8 mouse cellular contexts compared by ENCODE assay signal in the genomic region with DNA sequence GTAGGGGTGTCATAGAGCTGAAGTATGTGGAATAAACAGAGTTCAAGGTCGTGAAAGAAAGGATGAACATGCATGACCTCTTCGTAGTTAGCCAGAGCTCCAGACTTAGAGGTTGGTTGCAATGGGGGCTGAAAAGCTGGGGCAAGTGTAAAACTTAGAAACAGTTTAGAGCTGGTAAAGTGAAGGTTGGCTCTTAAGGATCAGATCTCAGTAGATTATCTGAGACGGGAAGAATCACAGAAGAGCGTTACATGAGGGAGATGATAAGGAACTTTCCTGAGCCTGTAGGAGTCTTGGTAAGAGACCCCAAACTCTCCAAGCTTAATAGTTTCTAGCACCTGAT. TPM values are rescaled to one million over a fixed set of nuclear protein-coding genes. Genes with fewer than 3 reads are reported as not detected.
A peak's percentile ranks its signal among the peaks of the same experiment; 100 is the strongest.
DNase-seq lines count a peak whose midpoint lies in the region; ATAC-seq and TF ChIP-seq lines count a peak whose summit lies in the region.

No protein-coding gene starts in this region.

- WGBS in heart, embryonic 14.5 days, result 8% methylated on average over 4 of the region's 4 CpGs
- 16% methylated on average over 4 of the region's 4 CpGs for WGBS in hindbrain, embryonic 10.5 days
- WGBS in midbrain, embryonic 10.5 days, result 18% methylated on average over 4 of the region's 4 CpGs

- H3K27me3 ChIP-seq in heart, embryonic 14.5 days (ENCODE audit: control insufficient read depth, insufficient read depth, low read length), result no peaks in the 10 kb centered on the region
- H3K27me3 ChIP-seq in hindbrain, embryonic 10.5 days (ENCODE audit: insufficient read depth, poor library complexity, severe bottlenecking), result no peaks in the 10 kb centered on the region
- H3K27me3 ChIP-seq in midbrain, embryonic 10.5 days (ENCODE audit: low read depth, poor library complexity, severe bottlenecking), result no peaks in the 10 kb centered on the region

- H3K4me2 ChIP-seq in heart, embryonic 14.5 days (ENCODE audit: low read length), result peak overlapping the region; percentile 90

- peaks cover 43 to 62% of the 10 kb centered on the region in 2 experiments for H3K4me1 ChIP-seq in heart, embryonic 14.5 days (ENCODE audit: control insufficient read depth in 2 of 2, insufficient read depth in 2 of 2, low read length in 2 of 2)
- peaks cover 21 to 44% of the 10 kb centered on the region in 2 experiments for H3K4me1 ChIP-seq in ES-E14 (ENCODE audit: control insufficient read depth in 2 of 2, insufficient read depth in 2 of 2, low read length in 2 of 2, poor library complexity in 1 of 2)
- H3K4me1 ChIP-seq in hindbrain, embryonic 10.5 days (replicated peaks), result peaks cover 78% of the 10 kb centered on the region
- peaks cover 69% of the 10 kb centered on the region for H3K4me1 ChIP-seq in midbrain, embryonic 10.5 days

- peak overlapping the region; percentile 82 to 99 for H3K27ac ChIP-seq in heart, embryonic 14.5 days (replicated peaks in 1 of 2; ENCODE audit: control insufficient read depth in 1 of 2, insufficient read depth in 1 of 2, low read depth in 2 of 2, low read length in 2 of 2)
- peak overlapping the region; percentile 87; the same call in 1 of the 2 replicates for H3K27ac ChIP-seq in ES-E14 (ENCODE audit: insufficient read depth, low read depth, low read length, poor library complexity, severe bottlenecking)
- peak overlapping the region; percentile 98 for H3K27ac ChIP-seq in hindbrain, embryonic 10.5 days
- peak overlapping the region; percentile 97 for H3K27ac ChIP-seq in midbrain, embryonic 10.5 days (replicated peaks)

- peak overlapping the region; percentile 20 to 84; a peak in 3 of 4 replicates for H3K4me3 ChIP-seq in heart, embryonic 14.5 days (ENCODE audit: control insufficient read depth in 1 of 2, insufficient read depth in 1 of 2, low read depth in 1 of 2, low read length in 2 of 2)
- peak overlapping the region; percentile 8 to 84; a peak in 3 of 4 replicates for H3K4me3 ChIP-seq in ES-E14 (ENCODE audit: insufficient read depth in 1 of 2, low read depth in 1 of 2, low read length in 2 of 2, poor library complexity in 1 of 2, severe bottlenecking in 1 of 2)
- peak overlapping the region; percentile 85 for H3K4me3 ChIP-seq in hindbrain, embryonic 10.5 days
- H3K4me3 ChIP-seq in midbrain, embryonic 10.5 days, result peak overlapping the region; percentile 86

- in situ Hi-C loops in ES-E14 (cut with MboI; ENCODE audit: low sequenced_read_pairs in 2 of 2, unreplicated experiment in 2 of 2), result no loop called here

- H3K9ac ChIP-seq in heart, embryonic 14.5 days (ENCODE audit: low read length), result peak overlapping the region; percentile 80
- H3K9ac ChIP-seq in ES-E14 (ENCODE audit: insufficient read depth, low read depth, low read length, poor library complexity, severe bottlenecking), result peak overlapping the region; percentile 45; the same call in 1 of the 2 replicates

- no peak for DNase-seq in heart, postnatal 4 days
- no peak for DNase-seq in ES-E14 (ENCODE audit: low read depth, low spot score)
- DNase-seq in hindbrain, embryonic 10.5 days (ENCODE audit: low spot score), result no peak
- DNase-seq in midbrain, embryonic 10.5 days (ENCODE audit: low spot score), result no peak
- no peak for DNase-seq in right cerebral cortex, postnatal 4 days
- no peak for DNase-seq in kidney, postnatal 4 days
- DNase-seq in right cerebral cortex, postnatal 14 days, result no peak

- no peak for ATAC-seq in heart, embryonic 14.5 days (ENCODE audit: insufficient number of reproducible peaks, insufficient read depth, low FRiP score, low read depth)

- H3K9me3 ChIP-seq in heart, embryonic 14.5 days (ENCODE audit: control insufficient read depth, low read length), result no peaks in the 10 kb centered on the region
- no peaks in the 10 kb centered on the region for H3K9me3 ChIP-seq in ES-E14 (ENCODE audit: control insufficient read depth, insufficient read depth, low read depth, low read length)
- no peaks in the 10 kb centered on the region for H3K9me3 ChIP-seq in hindbrain, embryonic 10.5 days
- no peaks in the 10 kb centered on the region for H3K9me3 ChIP-seq in midbrain, embryonic 10.5 days (replicated peaks)

- H3K36me3 ChIP-seq in heart, embryonic 14.5 days (ENCODE audit: control insufficient read depth, insufficient read depth, low read length), result peaks cover 20% of the 10 kb centered on the region
- no peaks in the 10 kb centered on the region for H3K36me3 ChIP-seq in ES-E14 (ENCODE audit: control insufficient read depth, insufficient read depth, low read length, poor library complexity, severe bottlenecking)
- peaks cover 8% of the 10 kb centered on the region for H3K36me3 ChIP-seq in hindbrain, embryonic 10.5 days
- peaks cover 12% of the 10 kb centered on the region for H3K36me3 ChIP-seq in midbrain, embryonic 10.5 days

TF ChIP-seq in ES-E14, 5 proteins besides CTCF, POLR2A, EP300 and RAD21:
- no peak for TF ChIP-seq ZNF384 (IDR thresholded peaks at IDR 0.05; ENCODE audit: low read depth, low read length)
- no peak for TF ChIP-seq HCFC1 (IDR thresholded peaks at IDR 0.05; ENCODE audit: borderline replicate concordance, insufficient read depth, low read length)
- TF ChIP-seq ZC3H11A (IDR thresholded peaks at IDR 0.05; ENCODE audit: borderline replicate concordance, low read depth, low read length), result 0 out of 2 replicates have a peak, but pooled peaks have one; percentile 26
TF ChIP-seq in ES-E14: peak in this region for 1.

RNA-seq across cellular contexts. Expression of a gene that starts 10.5 kb away (rescaled TPM):
- polyA plus RNA-seq in heart, embryonic 14.5 days (2014; fragmentation: Nextera tagmentation; extraction: Ambion mirVana), result 25.4 and 28.4 TPM in 2 replicates
- 100 to 1,000 TPM; 108 to 109 TPM for total RNA-seq in heart, postnatal 4 days (2021)
- 68.4 and 72.4 TPM in 2 replicates for total RNA-seq in ES-E14 (2012; rRNA removed)
- 23.2 and 23.5 TPM in 2 replicates for polyA plus RNA-seq in hindbrain, embryonic 10.5 days (2016; fragmentation: Nextera tagmentation; extraction: Ambion mirVana)
- 18.5 and 21.7 TPM in 2 replicates for polyA plus RNA-seq in midbrain, embryonic 10.5 days (2016; fragmentation: Nextera tagmentation; extraction: Ambion mirVana)

RNA-seq across cellular contexts. Expression of a gene that starts 19.8 kb away (rescaled TPM):
- polyA plus RNA-seq in heart, embryonic 14.5 days (2014; fragmentation: Nextera tagmentation; extraction: Ambion mirVana), result 130 and 142 TPM in 2 replicates
- total RNA-seq in heart, postnatal 4 days (2021), result 10 to 100 TPM; 37.5 to 38.4 TPM
- 76.5 and 83.2 TPM in 2 replicates for total RNA-seq in ES-E14 (2012; rRNA removed)
- polyA plus RNA-seq in hindbrain, embryonic 10.5 days (2016; fragmentation: Nextera tagmentation; extraction: Ambion mirVana), result 271 and 384 TPM in 2 replicates
- polyA plus RNA-seq in midbrain, embryonic 10.5 days (2016; fragmentation: Nextera tagmentation; extraction: Ambion mirVana), result 293 and 325 TPM in 2 replicates

RNA-seq across cellular contexts. Expression of a gene that starts 23.2 kb away (rescaled TPM):
- 0.16 TPM in 1 of 2 replicates, not detected in the other for polyA plus RNA-seq in heart, embryonic 14.5 days (2014; fragmentation: Nextera tagmentation; extraction: Ambion mirVana)
- not detected for total RNA-seq in heart, postnatal 4 days (2021)
- total RNA-seq in ES-E14 (2012; rRNA removed), result 4.3 and 5.7 TPM in 2 replicates
- polyA plus RNA-seq in hindbrain, embryonic 10.5 days (2016; fragmentation: Nextera tagmentation; extraction: Ambion mirVana), result 1.2 and 2.1 TPM in 2 replicates
- 1.1 and 1.4 TPM in 2 replicates for polyA plus RNA-seq in midbrain, embryonic 10.5 days (2016; fragmentation: Nextera tagmentation; extraction: Ambion mirVana)

RNA-seq across cellular contexts. Expression of a gene that starts 27.4 kb away (rescaled TPM):
- polyA plus RNA-seq in heart, embryonic 14.5 days (2014; fragmentation: Nextera tagmentation; extraction: Ambion mirVana), result 14.4 and 17.4 TPM in 2 replicates
- total RNA-seq in heart, postnatal 4 days (2021), result 10 to 100 TPM; 47.5 to 53.2 TPM
- total RNA-seq in ES-E14 (2012; rRNA removed), result 82.2 and 87.1 TPM in 2 replicates
- polyA plus RNA-seq in hindbrain, embryonic 10.5 days (2016; fragmentation: Nextera tagmentation; extraction: Ambion mirVana), result 8.0 and 8.6 TPM in 2 replicates
- 6.9 and 7.3 TPM in 2 replicates for polyA plus RNA-seq in midbrain, embryonic 10.5 days (2016; fragmentation: Nextera tagmentation; extraction: Ambion mirVana)

RNA-seq across cellular contexts. Expression of a gene that starts 27.9 kb away (rescaled TPM):
- 0.30 TPM in 1 of 2 replicates, not detected in the other for polyA plus RNA-seq in heart, embryonic 14.5 days (2014; fragmentation: Nextera tagmentation; extraction: Ambion mirVana)
- not detected for total RNA-seq in heart, postnatal 4 days (2021)
- 1.2 and 1.7 TPM in 2 replicates for total RNA-seq in ES-E14 (2012; rRNA removed)
- polyA plus RNA-seq in hindbrain, embryonic 10.5 days (2016; fragmentation: Nextera tagmentation; extraction: Ambion mirVana), result 2.5 and 9.1 TPM in 2 replicates
- polyA plus RNA-seq in midbrain, embryonic 10.5 days (2016; fragmentation: Nextera tagmentation; extraction: Ambion mirVana), result 2.1 and 5.1 TPM in 2 replicates
